Mouse (Mus musculus) midbrain, embryonic 12.5 days (tissue): Measurements from ENCODE around the gene Magi1. TPM values are rescaled to one million over a fixed set of nuclear protein-coding genes. Genes with fewer than 3 reads are reported as not detected.

Source experiments
- ATAC-seq: fragments of 200-750 bp; cut with Nextera tagmentation; 2 replicates; pipeline ENCODE4 v1.8.0; 2017; ENCODE audit warnings: low read depth, moderate TSS enrichment, moderate library complexity; ENCODE audit not compliant: low FRiP score
- H3K27ac ChIP-seq: fragments of 300-500 bp; sonication (generic); replicated peaks from 2 replicates; pipeline ENCODE4 v1.5.1; 2016; ENCODE audit warnings: mild to moderate bottlenecking
- H3K27me3 ChIP-seq: fragments of 300-500 bp; sonication (generic); 2 replicates; pipeline ENCODE4 v1.6.1; 2016; ENCODE audit warnings: mild to moderate bottlenecking
- H3K36me3 ChIP-seq: fragments of 300-500 bp; sonication (generic); 2 replicates; pipeline ENCODE4 v1.6.1; 2016
- H3K4me1 ChIP-seq: fragments of 300-500 bp; sonication (generic); 2 replicates; pipeline ENCODE4 v1.6.1; 2016
- H3K4me2 ChIP-seq: fragments of 300-500 bp; sonication (generic); replicated peaks from 2 replicates; pipeline ENCODE4 v1.6.1; 2016; ENCODE audit warnings: mild to moderate bottlenecking, moderate library complexity
- H3K4me3 ChIP-seq: fragments of 300-500 bp; sonication (generic); 2 replicates; pipeline ENCODE4 v1.5.1; 2016; ENCODE audit warnings: mild to moderate bottlenecking
- H3K9ac ChIP-seq: fragments of 300-500 bp; sonication (generic); replicated peaks from 2 replicates; pipeline ENCODE4 v1.6.1; 2016; ENCODE audit warnings: mild to moderate bottlenecking, moderate library complexity
- H3K9me3 ChIP-seq: fragments of 300-500 bp; sonication (generic); 2 replicates; pipeline ENCODE4 v1.6.1; 2016; ENCODE audit warnings: mild to moderate bottlenecking
- WGBS: fragments of 180-500 bp; shearing (Covaris S2); methylation state at CpG from one replicate; pipeline ENCODE4 v1.1.7; 2016; 5-methylcytosine and 5-hydroxymethylcytosine counted together
- polyA plus RNA-seq: library from polyadenylated mRNA; unstranded; fragments of >200 nt; fragmentation: Nextera tagmentation; extraction: Ambion mirVana; gene quantifications from 2 replicates; pipeline ENCODE4 v1.2.1, GENCODE M21; 2016

The Magi1 gene
- polyA plus RNA-seq, 1 experiment from 2014 or later = 45.1 TPM

DNA sequence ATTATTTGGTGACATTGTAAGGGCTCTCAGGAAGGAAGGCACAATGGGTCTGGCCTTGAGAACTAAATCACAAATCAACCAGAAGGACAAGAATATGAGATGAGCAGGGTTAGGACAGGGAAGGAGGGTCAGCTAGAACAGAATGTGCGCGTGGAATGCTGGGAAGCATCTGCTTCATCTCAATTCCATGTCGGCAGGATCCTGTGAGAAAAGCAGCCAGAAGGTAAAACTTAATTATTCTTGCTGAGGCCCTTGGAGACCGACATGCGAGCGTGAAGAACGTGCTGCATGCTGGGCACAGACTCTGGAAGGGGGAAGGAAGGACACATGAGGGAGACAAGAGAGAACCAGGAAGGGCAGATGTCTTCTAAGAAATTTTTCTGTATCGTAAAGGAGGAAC, 302.5 kb downstream of the Magi1 start:
- H3K4me2 ChIP-seq = no peak overlapping the region
- peaks cover 3% of the 10 kb centered on the region; the same call in 1 of the 2 replicates for H3K9me3 ChIP-seq
- H3K4me3 ChIP-seq = no peak overlapping the region
- ATAC-seq = no peak
- no peak overlapping the region for H3K27ac ChIP-seq
- H3K4me1 ChIP-seq = peaks cover 9% of the 10 kb centered on the region
- 52% methylated on average over 8 of the region's 8 CpGs for WGBS
- H3K9ac ChIP-seq = no peak overlapping the region; the same call in 1 of the 2 replicates
- no peaks in the 10 kb centered on the region for H3K27me3 ChIP-seq
- no peaks in the 10 kb centered on the region for H3K36me3 ChIP-seq

DNA sequence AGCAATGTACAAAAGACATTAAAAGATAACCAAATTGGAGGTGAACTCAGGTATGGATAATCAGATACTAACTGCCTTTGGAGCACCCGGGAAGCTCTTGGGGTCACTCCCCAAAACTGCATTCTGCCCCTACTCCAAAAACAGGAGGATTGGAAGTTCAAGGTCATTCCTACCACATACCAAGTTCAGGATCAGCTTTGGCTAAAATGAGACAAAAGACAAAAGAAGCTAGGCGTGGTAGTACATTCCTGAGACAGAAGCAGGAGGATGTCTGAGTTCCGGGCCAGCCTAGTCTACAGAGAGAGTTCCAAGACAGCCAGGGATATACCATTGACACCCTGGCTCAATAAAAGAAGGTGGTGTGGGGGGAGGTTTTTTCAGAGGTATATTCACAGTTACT, 304.5 kb downstream of the Magi1 start:
- ATAC-seq = no peak

DNA sequence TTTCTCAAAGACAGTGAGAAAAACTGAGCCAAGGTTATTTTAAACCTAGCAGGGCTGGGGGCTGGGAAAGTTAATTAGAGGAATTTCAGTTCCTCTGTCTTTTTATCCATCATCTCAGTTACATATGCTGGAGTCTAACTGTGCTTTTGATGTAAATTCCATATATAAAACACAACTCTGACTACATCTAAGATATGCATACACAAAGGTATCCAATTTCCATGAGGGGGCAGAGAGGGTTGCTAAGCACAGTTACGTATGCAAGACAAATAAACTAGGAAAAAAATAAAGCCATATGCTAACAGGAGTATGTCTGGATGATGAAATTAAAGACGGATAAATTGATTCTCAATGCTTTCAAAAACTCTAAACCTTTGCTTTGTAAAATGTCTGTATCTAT, 315.0 kb downstream of the Magi1 start:
- Histone ChIP-seq H3K27ac (no peak overlapping the region), H3K4me1 (no peaks in the 10 kb centered on the region), H3K36me3 (no peaks in the 10 kb centered on the region), H3K9me3 (no peaks in the 10 kb centered on the region), H3K4me3 (no peak overlapping the region), H3K4me2 (no peak overlapping the region), H3K9ac (no peak overlapping the region), H3K27me3 (no peaks in the 10 kb centered on the region)
- ATAC-seq = no peak
- WGBS = 78% methylated on average over 2 of the region's 2 CpGs

More for the DNA sequence above, 304.5 kb downstream of the Magi1 start:
- peaks cover 6% of the 10 kb centered on the region; the same call in 1 of the 2 replicates for H3K9me3 ChIP-seq
- no peak overlapping the region for H3K27ac ChIP-seq
- H3K36me3 ChIP-seq = no peaks in the 10 kb centered on the region
- H3K4me3 ChIP-seq = no peak overlapping the region
- H3K9ac ChIP-seq = no peak overlapping the region
- no peak overlapping the region for H3K4me2 ChIP-seq
- H3K4me1 ChIP-seq = peaks cover 9% of the 10 kb centered on the region
- 90% methylated on average over 3 of the region's 3 CpGs for WGBS
- no peaks in the 10 kb centered on the region for H3K27me3 ChIP-seq

DNA sequence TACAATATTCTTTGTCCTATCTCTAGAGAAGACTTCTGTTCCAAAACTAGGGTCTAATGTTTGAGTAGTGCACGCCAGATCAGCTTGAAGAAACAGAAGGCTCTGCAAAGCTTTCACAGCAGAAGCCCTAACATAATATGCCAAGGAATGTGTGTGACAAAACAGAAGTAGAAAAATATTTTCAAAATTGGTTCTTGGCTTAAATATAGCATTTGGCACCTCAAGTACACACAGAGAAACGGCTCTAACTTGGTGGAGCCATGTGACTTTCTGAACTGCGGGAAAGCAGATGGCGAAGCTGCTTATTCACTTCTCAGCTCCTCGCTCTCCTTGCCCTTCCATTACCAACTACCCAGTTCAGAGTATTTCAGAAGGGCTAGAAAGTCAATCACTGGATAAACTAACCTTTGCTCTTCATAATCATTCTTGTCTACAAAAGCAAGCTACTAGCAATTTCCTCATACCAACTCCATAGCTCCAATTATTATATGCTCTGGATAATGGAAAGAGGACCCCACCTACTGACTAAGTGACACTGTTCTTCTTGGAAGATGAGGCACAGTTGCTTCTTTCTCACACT, 320.9 kb downstream of the Magi1 start:
- Histone ChIP-seq H3K27ac (no peak overlapping the region), H3K4me3 (no peak overlapping the region), H3K4me1 (no peaks in the 10 kb centered on the region; the same call in 1 of the 2 replicates), H3K9me3 (no peaks in the 10 kb centered on the region), H3K9ac (no peak overlapping the region), H3K36me3 (no peaks in the 10 kb centered on the region), H3K4me2 (no peak overlapping the region), H3K27me3 (no peaks in the 10 kb centered on the region)
- WGBS = 89% methylated on average over 5 of the region's 5 CpGs
- ATAC-seq = no peak

DNA sequence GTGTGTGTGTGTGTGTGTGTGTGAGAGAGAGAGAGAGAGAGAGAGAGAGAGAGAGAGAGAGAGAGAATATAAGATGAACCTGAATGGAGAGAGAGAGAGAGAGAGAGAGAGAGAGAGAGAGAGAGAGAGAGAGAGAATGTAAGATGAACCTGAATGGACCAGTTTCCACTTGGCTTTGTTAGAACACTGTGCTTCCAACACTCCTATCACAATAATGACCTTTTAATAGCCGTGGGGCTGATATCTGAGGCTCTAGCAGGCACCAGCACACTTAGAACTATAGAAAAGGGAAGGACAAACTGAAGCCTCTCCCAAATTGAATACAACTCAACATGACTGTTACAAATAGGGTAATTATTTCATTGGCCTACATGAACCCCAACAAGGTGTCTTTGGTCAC, 321.9 kb downstream of the Magi1 start:
- Histone ChIP-seq H3K27ac (no peak overlapping the region), H3K27me3 (no peaks in the 10 kb centered on the region), H3K4me3 (no peak overlapping the region), H3K9ac (no peak overlapping the region), H3K36me3 (no peaks in the 10 kb centered on the region), H3K4me1 (peaks cover 10% of the 10 kb centered on the region), H3K4me2 (no peak overlapping the region), H3K9me3 (no peaks in the 10 kb centered on the region)
- WGBS = 90% methylated on average over 1 of the region's 1 CpGs
- ATAC-seq = no peak

DNA sequence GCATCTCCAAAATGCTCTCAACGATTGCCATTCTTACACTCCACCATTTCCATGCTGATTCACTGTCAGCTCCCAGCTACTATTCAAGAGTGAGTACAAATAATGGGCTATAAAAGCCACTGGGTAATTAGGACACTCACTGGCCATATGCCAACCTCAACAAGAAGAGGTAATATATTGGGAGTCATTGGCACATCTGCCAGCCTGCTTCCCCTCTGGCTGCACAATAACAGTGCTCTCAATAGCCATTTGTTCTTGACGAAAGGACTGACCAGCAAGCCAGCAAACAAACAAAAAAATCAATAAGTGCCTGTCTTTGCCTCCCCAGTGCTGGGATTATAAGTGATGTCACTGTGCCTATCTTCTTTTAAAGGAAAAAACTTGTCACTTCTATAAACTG, 326.5 kb downstream of the Magi1 start:
- Histone ChIP-seq H3K27ac (no peak overlapping the region), H3K4me1 (peaks cover 27% of the 10 kb centered on the region), H3K9me3 (no peaks in the 10 kb centered on the region), H3K4me3 (no peak overlapping the region), H3K36me3 (no peaks in the 10 kb centered on the region), H3K4me2 (no peak overlapping the region), H3K9ac (no peak overlapping the region), H3K27me3 (no peaks in the 10 kb centered on the region)
- ATAC-seq = peak; percentile 34; the same call in 1 of the 2 replicates
- 37% methylated on average over 2 of the region's 2 CpGs for WGBS

DNA sequence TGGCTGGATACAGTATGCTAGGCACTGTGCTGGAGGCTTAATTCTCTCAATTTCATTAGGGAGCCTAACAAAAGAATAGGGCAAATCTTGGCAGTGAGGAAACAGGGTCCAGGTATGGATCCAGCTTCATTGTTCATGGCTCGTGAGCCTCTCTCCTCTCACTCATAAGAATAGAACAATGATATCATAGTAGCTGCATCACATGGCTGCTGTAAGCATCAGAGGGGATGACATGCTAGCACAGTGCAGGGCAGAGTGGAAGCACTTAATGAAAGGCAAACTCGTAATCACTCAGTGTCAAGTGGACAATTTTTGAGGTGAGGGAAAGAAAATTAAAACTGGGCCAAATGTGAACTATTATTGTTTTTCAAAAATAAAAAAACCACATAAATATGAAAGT, 337.1 kb downstream of the Magi1 start:
- H3K9me3 ChIP-seq = no peaks in the 10 kb centered on the region
- no peaks in the 10 kb centered on the region for H3K36me3 ChIP-seq
- no peaks in the 10 kb centered on the region for H3K27me3 ChIP-seq
- WGBS = 74% methylated on average over 2 of the region's 2 CpGs
- H3K27ac ChIP-seq = no peak overlapping the region
- no peak overlapping the region for H3K4me2 ChIP-seq
- ATAC-seq = no peak
- no peak overlapping the region for H3K4me3 ChIP-seq
- no peaks in the 10 kb centered on the region for H3K4me1 ChIP-seq
- H3K9ac ChIP-seq = no peak overlapping the region

DNA sequence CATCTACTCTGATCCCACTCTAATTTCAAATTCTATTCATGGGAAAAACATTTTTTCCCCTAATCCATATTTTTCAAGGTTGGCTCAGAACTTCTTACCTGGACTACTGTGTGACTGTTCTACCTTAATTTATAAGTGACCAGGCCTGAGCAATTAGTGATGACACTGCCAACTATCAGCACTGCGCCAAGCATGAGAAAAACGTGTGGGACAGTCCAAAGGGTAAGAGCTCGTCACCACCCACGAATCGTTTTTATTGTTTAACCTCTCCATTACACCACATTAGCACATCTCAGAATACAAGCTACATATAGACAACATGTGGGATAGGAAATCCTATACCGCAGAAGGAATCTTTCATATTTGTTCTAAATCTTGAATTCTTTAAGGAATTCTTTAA, 347.4 kb downstream of the Magi1 start:
- H3K9ac ChIP-seq = no peak overlapping the region
- no peak overlapping the region for H3K4me2 ChIP-seq
- 88% methylated on average over 6 of the region's 6 CpGs for WGBS
- H3K4me1 ChIP-seq = no peaks in the 10 kb centered on the region
- no peaks in the 10 kb centered on the region for H3K36me3 ChIP-seq
- no peaks in the 10 kb centered on the region for H3K9me3 ChIP-seq
- no peak overlapping the region for H3K4me3 ChIP-seq
- H3K27ac ChIP-seq = no peak overlapping the region
- H3K27me3 ChIP-seq = no peaks in the 10 kb centered on the region
- ATAC-seq = no peak

DNA sequence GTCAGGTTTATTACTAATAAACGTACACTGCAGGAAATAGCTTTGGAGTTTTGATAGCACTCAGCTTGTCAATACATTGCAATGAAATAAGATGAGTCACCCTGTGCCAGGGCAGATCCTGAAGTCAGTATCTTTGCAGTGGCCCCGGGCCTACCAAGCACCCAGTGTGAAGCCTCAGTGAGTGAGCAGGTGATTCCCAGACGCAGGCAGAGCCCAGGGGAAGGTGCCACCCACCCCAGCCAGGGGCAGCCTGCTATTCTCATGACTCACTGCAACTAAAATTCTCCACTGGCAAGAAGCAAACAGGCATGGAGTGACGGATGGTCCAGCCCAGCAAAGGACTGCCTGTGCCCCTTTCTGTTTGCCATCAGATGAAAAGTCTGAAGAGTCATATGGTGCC, 347.9 kb downstream of the Magi1 start:
- H3K27ac ChIP-seq = no peak overlapping the region
- H3K4me1 ChIP-seq = no peaks in the 10 kb centered on the region
- no peaks in the 10 kb centered on the region for H3K36me3 ChIP-seq
- no peak overlapping the region for H3K4me2 ChIP-seq
- H3K27me3 ChIP-seq = no peaks in the 10 kb centered on the region
- 77% methylated on average over 4 of the region's 4 CpGs for WGBS
- no peaks in the 10 kb centered on the region for H3K9me3 ChIP-seq
- H3K9ac ChIP-seq = no peak overlapping the region
- H3K4me3 ChIP-seq = no peak overlapping the region
- no peak for ATAC-seq

DNA sequence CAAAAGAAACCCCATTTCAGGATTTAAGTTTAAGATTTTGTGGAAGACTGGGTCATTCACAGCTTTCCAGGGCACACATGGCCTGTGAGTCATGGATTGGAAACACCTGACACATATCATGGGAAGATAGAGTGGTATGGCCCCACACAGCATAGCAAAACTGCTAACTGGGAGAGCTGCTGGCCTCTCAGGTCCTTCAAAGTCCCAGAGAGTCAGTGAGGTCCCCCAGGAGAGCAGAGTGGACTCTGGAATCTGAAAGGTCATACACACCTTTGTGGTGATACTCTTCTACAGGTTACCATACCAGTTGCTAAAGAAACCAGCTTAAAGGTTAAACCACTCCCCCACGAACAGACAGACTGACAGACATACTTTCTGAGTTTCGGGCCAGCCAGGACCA, 349.0 kb downstream of the Magi1 start:
- no peak overlapping the region for H3K4me2 ChIP-seq
- H3K27ac ChIP-seq = no peak overlapping the region
- no peak for ATAC-seq
- no peaks in the 10 kb centered on the region for H3K4me1 ChIP-seq
- H3K9ac ChIP-seq = no peak overlapping the region
- H3K27me3 ChIP-seq = no peaks in the 10 kb centered on the region
- 80% methylated on average over 2 of the region's 2 CpGs for WGBS
- H3K9me3 ChIP-seq = no peaks in the 10 kb centered on the region
- H3K36me3 ChIP-seq = no peaks in the 10 kb centered on the region
- no peak overlapping the region for H3K4me3 ChIP-seq

DNA sequence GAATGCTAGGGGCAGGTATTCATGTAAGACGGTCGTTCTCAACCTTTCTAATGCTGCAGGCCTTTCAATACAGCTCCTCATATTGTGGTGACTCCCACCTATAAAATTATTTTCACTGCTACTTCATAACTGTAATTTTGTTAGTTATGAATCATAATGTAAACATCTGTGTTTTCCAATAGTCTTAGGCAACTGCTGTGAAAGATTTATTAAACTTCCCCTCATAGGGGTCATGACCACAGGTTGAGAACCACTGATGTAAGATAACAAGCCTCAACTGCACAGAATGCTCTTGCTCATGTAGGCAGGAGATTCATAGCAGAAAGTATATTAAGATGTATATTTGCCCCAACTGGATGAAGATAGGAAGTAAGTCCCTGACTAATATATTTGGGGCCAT, 359.1 kb downstream of the Magi1 start:
- no peaks in the 10 kb centered on the region for H3K36me3 ChIP-seq
- H3K27ac ChIP-seq = no peak overlapping the region
- H3K9ac ChIP-seq = no peak overlapping the region
- no peaks in the 10 kb centered on the region for H3K9me3 ChIP-seq
- 91% methylated on average over 2 of the region's 2 CpGs for WGBS
- no peak overlapping the region for H3K4me3 ChIP-seq
- peaks cover 12% of the 10 kb centered on the region for H3K4me1 ChIP-seq
- H3K4me2 ChIP-seq = no peak overlapping the region
- no peak for ATAC-seq
- no peaks in the 10 kb centered on the region for H3K27me3 ChIP-seq

DNA sequence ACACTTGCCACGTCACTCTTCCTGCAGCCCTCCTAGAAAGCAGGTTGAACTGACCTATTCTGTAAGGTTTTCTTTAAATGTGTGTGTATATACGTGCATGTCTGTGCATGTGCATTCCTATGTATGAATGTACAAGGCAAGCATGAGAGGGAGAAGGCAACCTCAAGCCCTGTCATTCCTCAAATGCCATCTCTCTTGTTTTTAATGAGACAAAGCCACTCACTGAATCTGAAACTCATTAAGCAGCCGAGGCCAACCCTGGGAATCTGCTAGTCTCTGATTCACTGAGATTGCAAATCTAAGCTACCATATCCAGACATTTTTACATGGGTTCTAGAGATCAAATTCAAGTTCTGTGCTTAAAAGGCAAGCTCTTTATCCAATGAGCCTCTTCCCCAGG, 359.7 kb downstream of the Magi1 start:
- Histone ChIP-seq H3K27ac (no peak overlapping the region), H3K36me3 (no peaks in the 10 kb centered on the region)
- 41% methylated on average over 3 of the region's 3 CpGs for WGBS

DNA sequence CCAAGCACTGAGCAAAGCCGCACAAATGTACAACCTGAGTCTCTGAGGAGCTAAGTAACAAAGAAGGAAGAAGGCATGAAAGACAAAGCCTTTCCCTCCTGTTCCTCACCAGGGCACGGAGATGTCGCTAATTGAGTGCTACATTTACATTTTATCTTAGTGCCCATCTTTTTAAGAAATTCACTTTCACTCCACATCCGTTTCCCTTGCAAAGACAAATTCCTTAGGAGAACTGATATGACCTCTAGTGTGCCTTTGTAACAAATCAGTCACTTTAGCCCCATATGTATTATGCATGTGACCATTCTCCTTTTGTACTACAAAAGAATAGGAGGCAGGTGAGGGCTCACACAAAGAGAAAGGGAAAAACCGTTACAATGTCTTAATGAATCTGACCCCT, 360.4 kb downstream of the Magi1 start:
- ATAC-seq = no peak
- Histone ChIP-seq H3K27ac (peak overlapping the region; percentile 42; the same call in 1 of the 2 replicates), H3K9ac (no peak overlapping the region), H3K4me2 (no peak overlapping the region), H3K9me3 (no peaks in the 10 kb centered on the region), H3K4me3 (no peak overlapping the region), H3K27me3 (no peaks in the 10 kb centered on the region), H3K36me3 (no peaks in the 10 kb centered on the region), H3K4me1 (peaks cover 12% of the 10 kb centered on the region)
- 43% methylated on average over 5 of the region's 5 CpGs for WGBS

More for the DNA sequence above, 359.7 kb downstream of the Magi1 start:
- Histone ChIP-seq H3K27me3 (no peaks in the 10 kb centered on the region), H3K4me2 (no peak overlapping the region), H3K9ac (no peak overlapping the region), H3K9me3 (no peaks in the 10 kb centered on the region), H3K4me1 (peaks cover 12% of the 10 kb centered on the region), H3K4me3 (no peak overlapping the region)
- ATAC-seq = no peak
